Mouse (Mus musculus) cerebellum, postnatal 14 days (tissue): ENCODE data around the gene Wdcp.
"Not testable (repeated sequence)": the region's sequence is repeated elsewhere in the genome, so short reads cannot be mapped to it uniquely, and the experiment has no call there.

Experiments
- DNase-seq, 2 experiments: peaks; one replicate each; pipeline ENCODE4 v3.0.0; 2021; ENCODE audit warnings: mixed read lengths in 2 of 2

Wdcp gene

GRCm38 (mm10) chr12:4842890-4843597 lies at the start of gene Wdcp:
Gene Wdcp, plus strand, starts transcription at chr12:4843303.
- DNase-seq, result peak; percentile 88 to 93

GRCm38 (mm10) chr12:4793718-4794117 lies 49.4 kb upstream of the Wdcp start:
- DNase-seq, result peak; percentile 42 to 56

- DNase-seq, result not testable (repeated sequence)
Measured at GRCm38 (mm10) chr12:4797471-4797870, 45.6 kb upstream of the Wdcp start.

- no peak for DNase-seq
Measured at GRCm38 (mm10) chr12:4811036-4811435, 32.1 kb upstream of the Wdcp start.

GRCm38 (mm10) chr12:4811705-4812104 lies 31.4 kb upstream of the Wdcp start:
- no peak for DNase-seq

GRCm38 (mm10) chr12:4813636-4814035 lies 29.5 kb upstream of the Wdcp start:
- peak in 1 of 2 experiments; percentile 34 for DNase-seq

- DNase-seq, result no peak
Measured at GRCm38 (mm10) chr12:4816680-4817360, 26.3 kb upstream of the Wdcp start.

GRCm38 (mm10) chr12:4817361-4818101 lies 25.6 kb upstream of the Wdcp start, which contains the start of gene Sf3b6:
Gene Sf3b6, plus strand, starts transcription at chr12:4817544.
- DNase-seq, result peak; percentile 98 to 99

- no peak for DNase-seq
Measured at GRCm38 (mm10) chr12:4827256-4827655, 15.8 kb upstream of the Wdcp start.

GRCm38 (mm10) chr12:4836959-4837358 lies 6.1 kb upstream of the Wdcp start:
- no peak for DNase-seq

GRCm38 (mm10) chr12:4840010-4840409 lies 3.1 kb upstream of the Wdcp start:
- no peak for DNase-seq

GRCm38 (mm10) chr12:4840741-4841140 lies 2.4 kb upstream of the Wdcp start:
- DNase-seq, result peak; percentile 45 to 52

- DNase-seq, result peak; percentile 77 to 81
Measured at GRCm38 (mm10) chr12:4841392-4841887, 1.7 kb upstream of the Wdcp start, which contains the start of gene Fkbp1b. Gene Fkbp1b, minus strand, starts transcription at chr12:4841591.

GRCm38 (mm10) chr12:4842456-4842855 lies 647 bp upstream of the Wdcp start:
- DNase-seq, result no peak

- DNase-seq, result peak; percentile 39 to 60
Measured at GRCm38 (mm10) chr12:4843741-4844140, 638 bp downstream of the Wdcp start.

GRCm38 (mm10) chr12:4856160-4856559 lies 13.1 kb downstream of the Wdcp start:
- peak; percentile 21 to 44 for DNase-seq

- no peak for DNase-seq
Measured at GRCm38 (mm10) chr12:4856834-4857233, 13.7 kb downstream of the Wdcp start.

- DNase-seq, result no peak
Measured at GRCm38 (mm10) chr12:4859241-4859914, 16.3 kb downstream of the Wdcp start.

GRCm38 (mm10) chr12:4862672-4863071 lies 19.6 kb downstream of the Wdcp start:
- no peak for DNase-seq

GRCm38 (mm10) chr12:4863654-4864337 lies 20.7 kb downstream of the Wdcp start:
- DNase-seq, result peak; percentile 56 to 66

GRCm38 (mm10) chr12:4864338-4864690 lies 21.2 kb downstream of the Wdcp start:
- DNase-seq, result no peak

GRCm38 (mm10) chr12:4868924-4869323 lies 25.8 kb downstream of the Wdcp start:
- no peak for DNase-seq
